Mouse (Mus musculus) adrenal gland, adult (tissue): Measurements from ENCODE around the gene A4galt.
A peak's percentile ranks its signal among the peaks of the same experiment; 100 is the strongest.
"Not testable (repeated sequence)": the region's sequence is repeated elsewhere in the genome, so short reads cannot be mapped to it uniquely, and the experiment has no call there.

Experiments
- DNase-seq, 2 experiments: peaks; one replicate each; pipeline ENCODE4 v3.0.0; 2022 to 2023; ENCODE audit warnings: low spot score in 1 of 2; ENCODE audit not compliant: inconsistent age in 2 of 2

Gene A4galt

DNA sequence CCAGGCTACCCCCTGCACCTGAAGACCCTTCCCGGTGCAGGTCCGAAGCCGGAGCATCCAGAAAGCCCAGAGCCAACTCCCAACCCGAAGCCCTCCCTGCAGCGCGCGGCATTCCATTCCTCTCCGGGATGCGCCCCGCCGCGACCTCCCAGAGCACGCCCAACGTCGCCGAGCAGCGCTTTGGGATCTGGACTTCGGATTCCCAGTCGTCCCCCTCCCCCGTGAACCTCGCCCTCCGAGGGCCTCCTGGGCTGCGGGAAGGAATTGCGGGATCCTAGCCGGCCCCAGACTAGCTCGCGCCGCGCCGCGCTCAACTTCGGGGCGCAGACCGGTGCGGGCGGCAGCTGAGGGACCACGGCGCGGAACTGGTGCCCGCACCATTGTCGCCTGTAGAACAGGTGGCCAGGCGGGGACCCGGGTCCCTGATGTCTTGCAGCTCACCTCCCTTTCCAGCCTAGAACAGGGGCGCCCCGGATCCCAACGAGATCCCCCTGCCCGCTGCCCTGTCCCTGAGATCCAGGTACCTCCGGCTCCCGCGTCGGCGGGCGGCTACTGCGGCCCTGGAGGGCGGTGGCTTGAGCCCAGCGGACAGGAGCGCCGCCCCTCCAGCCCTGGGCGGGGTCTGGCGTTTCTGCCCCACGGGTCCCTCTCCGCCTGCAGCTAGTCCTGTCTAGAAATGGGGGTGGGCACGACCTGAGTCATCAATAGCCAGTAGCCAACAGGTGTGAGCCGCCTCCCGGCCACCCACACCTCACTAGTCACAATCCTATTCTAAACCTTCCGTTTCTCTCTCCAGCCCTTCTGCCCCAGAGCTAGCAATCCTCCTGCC is at the start of gene A4galt:
Gene A4galt (minus strand): TSS at position 599 of the 829 bp plus-strand sequence.
- DNase-seq: peak; percentile 60 to 79

DNA sequence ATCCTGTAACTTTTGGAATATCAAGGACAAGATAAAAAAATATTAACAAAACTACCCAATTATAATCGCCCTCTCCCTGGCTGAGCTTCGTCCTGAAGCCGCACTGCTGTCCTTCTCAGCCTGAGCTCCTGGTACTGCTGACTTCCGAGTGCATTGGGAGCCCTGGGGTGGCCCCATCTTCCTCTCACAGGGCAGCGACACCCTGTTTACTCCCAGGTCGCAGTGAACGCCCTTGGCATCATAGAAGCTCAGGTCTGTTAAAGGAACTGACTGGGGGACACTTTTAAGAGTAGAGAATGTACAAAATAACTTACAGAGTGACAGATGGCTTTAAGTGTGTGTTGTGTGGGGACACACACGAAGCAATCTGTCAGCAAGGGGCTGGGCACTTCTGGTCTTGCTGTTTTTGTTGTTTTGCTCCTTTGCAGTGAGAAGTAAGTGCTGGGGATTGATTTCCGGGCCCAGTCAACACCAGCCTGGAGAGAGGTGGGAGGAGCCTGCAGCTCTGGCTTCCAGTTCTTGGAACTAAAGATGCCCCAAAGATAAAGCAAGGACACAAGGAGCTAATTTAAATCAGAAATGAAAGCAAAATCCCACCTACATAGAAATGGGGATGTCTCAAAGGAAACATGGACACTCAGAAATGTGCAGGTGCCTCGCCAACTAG is 48.5 kb upstream of the A4galt start:
- DNase-seq: peak in 1 of 2 experiments; percentile 65

DNA sequence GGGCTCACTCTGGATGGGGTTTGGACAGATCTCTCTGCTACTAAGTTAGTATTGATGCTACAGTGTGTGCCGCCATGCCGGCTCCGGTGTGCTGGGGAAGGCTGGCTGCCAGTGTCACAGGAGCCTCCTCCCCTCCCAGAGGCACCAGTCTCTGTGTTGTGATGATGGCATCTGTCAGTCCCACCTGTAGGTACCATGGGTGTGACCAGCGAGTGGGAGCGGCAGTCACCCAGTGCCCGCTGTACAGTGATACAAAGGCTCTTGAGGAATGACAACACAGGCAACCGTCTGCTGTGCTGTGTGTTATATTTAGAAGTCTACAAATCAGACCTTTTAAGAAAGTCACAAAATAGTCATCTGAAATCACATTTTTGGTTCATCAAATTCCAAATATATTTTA is 47.9 kb upstream of the A4galt start:
- no peak for DNase-seq

GRCm38 (mm10) chr15:83298810-83299209 is 47.2 kb upstream of the A4galt start:
- no peak for DNase-seq

DNA sequence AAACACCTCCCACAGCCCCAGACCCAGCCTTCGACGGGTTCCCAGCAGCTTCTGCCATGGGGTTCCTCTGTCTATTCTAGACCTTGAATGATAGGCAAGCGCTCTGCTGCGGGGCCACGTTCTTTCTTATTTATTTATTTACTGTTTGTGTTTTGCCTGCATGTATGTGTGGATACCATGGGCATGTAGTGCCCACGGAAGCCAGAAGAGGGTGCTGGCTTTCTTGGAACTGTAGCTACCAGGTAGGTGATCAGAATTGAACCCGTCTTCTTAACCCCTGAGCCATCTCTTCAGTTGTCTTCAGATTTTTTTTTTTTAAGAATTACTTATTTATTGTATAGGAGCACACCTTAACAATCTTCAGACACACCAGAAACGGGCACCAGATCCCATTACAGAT is 46.7 kb upstream of the A4galt start:
- DNase-seq: peak in 1 of 2 experiments; percentile 61

GRCm38 (mm10) chr15:83296771-83297311 is 45.3 kb upstream of the A4galt start:
- peak in 1 of 2 experiments; percentile 45 for DNase-seq

- peak in 1 of 2 experiments; percentile 41 for DNase-seq
These were observed 44.5 kb upstream of the A4galt start for GRCm38 (mm10) chr15:83296050-83296449.

- no peak for DNase-seq
These were observed 43.4 kb upstream of the A4galt start for GRCm38 (mm10) chr15:83294954-83295353.

DNA sequence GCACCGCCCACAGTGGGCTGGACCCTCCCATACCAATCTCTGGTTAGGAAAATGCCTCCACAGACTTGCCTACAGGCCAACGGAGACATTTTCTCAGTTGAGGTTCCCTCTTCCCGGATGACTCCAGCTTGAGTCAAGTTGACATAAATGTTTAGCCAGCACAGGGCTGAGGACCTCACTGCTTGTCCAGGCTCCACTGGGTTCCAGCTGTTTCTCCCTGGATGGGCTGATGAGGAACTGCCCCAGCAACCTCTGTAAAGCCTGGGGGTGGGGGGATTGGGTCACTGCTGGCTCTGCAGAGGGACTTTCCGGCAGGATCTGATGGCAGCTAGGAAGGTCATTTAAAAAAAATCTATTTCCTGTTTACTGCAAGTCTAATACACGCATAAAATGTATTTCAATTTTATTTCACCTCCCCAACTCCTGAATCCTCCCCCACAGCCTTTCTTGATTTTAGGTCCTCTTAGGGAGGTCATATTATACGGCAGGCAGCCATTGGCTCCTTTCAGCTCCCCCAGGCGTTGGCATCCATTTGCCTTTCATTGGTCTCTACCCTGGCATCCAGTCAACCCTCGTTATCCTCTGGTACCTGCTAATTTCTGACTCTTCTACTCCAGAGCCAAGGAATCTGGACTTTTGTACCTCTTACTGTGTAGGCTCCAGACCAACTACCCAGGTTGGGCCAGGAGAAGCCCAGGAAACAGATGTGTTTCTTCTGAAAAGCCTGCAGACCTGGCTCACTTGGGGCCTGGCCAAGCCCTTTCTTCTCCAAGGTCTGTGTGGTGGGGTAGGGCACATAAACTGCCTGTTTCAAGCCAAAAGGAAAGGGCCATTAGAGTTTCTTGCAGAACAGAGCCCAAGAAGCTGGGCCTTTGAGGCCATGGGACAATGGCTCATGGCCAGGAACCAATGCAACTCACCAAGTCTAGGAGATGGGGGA is 42.4 kb upstream of the A4galt start:
- peak in 1 of 2 experiments; percentile 75 for DNase-seq

GRCm38 (mm10) chr15:83293144-83293543 is 41.6 kb upstream of the A4galt start:
- DNase-seq: peak in 1 of 2 experiments; percentile 72

- DNase-seq: no peak
These were observed 40.9 kb upstream of the A4galt start for GRCm38 (mm10) chr15:83292261-83293056.

GRCm38 (mm10) chr15:83290899-83291298 is 39.3 kb upstream of the A4galt start:
- DNase-seq: no peak

- DNase-seq: peak in 1 of 2 experiments; percentile 58
These were observed 33.3 kb upstream of the A4galt start for GRCm38 (mm10) chr15:83284828-83285227.

- no peak for DNase-seq
These were observed 30.8 kb upstream of the A4galt start for GRCm38 (mm10) chr15:83282397-83282796.

- DNase-seq: no peak
These were observed 29.7 kb upstream of the A4galt start for GRCm38 (mm10) chr15:83281303-83281702.

DNA sequence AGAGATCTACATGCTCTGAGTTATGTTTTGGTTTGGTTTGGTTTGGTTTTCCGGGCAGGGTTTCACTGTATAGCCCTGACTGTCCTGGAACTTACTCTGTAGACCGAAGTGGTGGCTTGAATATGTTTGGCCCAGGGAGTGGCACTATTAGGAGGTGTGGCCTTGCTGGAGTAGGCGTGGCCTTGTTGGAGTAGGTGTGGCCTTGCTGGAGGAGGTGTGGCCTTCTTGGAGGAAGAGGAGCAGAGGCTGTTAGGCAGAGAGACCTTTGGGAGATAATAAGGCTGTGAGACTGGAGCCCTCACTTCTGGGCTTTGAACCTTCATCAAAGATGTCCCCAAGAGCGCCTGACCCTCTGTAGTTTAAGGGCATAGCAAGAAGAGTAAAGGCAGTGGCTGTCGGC is 27.0 kb upstream of the A4galt start:
- no peak for DNase-seq

GRCm38 (mm10) chr15:83277451-83277850 is 25.9 kb upstream of the A4galt start:
- DNase-seq: peak; percentile 69 to 88

DNA sequence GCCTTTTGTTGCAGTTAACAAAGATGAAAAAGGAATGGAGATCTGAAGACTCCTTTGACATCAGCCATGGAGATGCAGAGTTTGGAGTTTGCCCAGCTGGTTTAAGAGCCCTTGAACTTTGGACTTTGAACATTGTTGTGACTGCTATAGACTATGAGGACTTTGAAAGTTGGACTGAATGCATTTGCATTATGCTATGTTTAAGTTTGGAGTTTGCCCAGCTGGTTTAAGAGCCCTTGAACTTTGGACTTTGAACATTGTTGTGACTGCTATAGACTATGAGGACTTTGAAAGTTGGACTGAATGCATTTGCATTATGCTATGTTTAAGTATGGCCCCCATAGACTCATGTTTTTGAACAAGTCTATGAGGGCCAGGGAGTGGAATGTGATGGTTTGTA is 22.7 kb upstream of the A4galt start:
- not testable (repeated sequence) for DNase-seq

- DNase-seq: no peak
These were observed 21.4 kb upstream of the A4galt start for GRCm38 (mm10) chr15:83273017-83273416.

DNA sequence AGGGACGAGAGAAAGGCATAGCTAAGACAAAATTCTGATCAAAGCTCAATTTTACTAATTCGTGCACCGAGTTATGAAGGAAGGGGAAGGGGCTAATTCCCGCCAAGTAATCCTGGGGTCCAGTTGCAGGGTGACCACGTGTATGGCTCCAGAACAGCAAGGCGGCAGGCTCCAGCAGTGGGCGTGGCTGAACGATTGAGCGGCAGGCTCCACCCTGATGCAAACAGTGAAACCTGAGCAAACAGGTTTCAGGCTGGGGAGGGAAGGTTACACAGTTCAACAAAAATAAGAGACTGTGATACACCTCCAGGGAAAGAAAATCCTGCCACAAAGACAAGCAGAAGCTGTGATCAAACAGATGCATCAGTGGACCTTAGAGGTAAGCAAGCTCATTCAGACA is 19.6 kb upstream of the A4galt start:
- DNase-seq: not testable (repeated sequence)
